Mouse (Mus musculus) forebrain, embryonic 10.5 days (tissue): ENCODE measurements around the gene Ephx3. TPM values are rescaled to one million over a fixed set of nuclear protein-coding genes. Genes with fewer than 3 reads are reported as not detected.

Experiments used
- DNase-seq: peaks from one replicate; pipeline ENCODE4 v3.0.0-alpha.2; 2017; ENCODE audit warnings: low spot score; ENCODE audit errors: extremely low spot score
- H3K27ac ChIP-seq: fragments of 300-500 bp; sonication (generic); 2 replicates; pipeline ENCODE4 v1.5.1; 2016; ENCODE audit warnings: mild to moderate bottlenecking
- H3K27me3 ChIP-seq: fragments of 300-500 bp; sonication (generic); 2 replicates; pipeline ENCODE4 v1.6.1; 2016; ENCODE audit warnings: mild to moderate bottlenecking; ENCODE audit not compliant: poor library complexity, severe bottlenecking
- H3K36me3 ChIP-seq: fragments of 300-500 bp; sonication (generic); replicated peaks from 2 replicates; pipeline ENCODE4 v1.6.1; 2016; ENCODE audit warnings: mild to moderate bottlenecking, moderate library complexity
- H3K4me1 ChIP-seq: fragments of 300-500 bp; sonication (generic); 2 replicates; pipeline ENCODE4 v1.6.1; 2016
- H3K4me3 ChIP-seq: fragments of 300-500 bp; sonication (generic); 2 replicates; pipeline ENCODE4 v1.5.1; 2016; ENCODE audit warnings: mild to moderate bottlenecking, moderate library complexity
- H3K9me3 ChIP-seq: fragments of 300-500 bp; sonication (generic); 2 replicates; pipeline ENCODE4 v1.6.1; 2016; ENCODE audit warnings: mild to moderate bottlenecking, moderate library complexity
- WGBS: fragments of 180-500 bp; shearing (Covaris S2); methylation state at CpG from one replicate; pipeline ENCODE4 v1.1.7; 2016; 5-methylcytosine and 5-hydroxymethylcytosine counted together
- polyA plus RNA-seq: library from polyadenylated mRNA; unstranded; fragments of >200 nt; fragmentation: Nextera tagmentation; extraction: Ambion mirVana; gene quantifications from 2 replicates; pipeline ENCODE4 v1.2.1, GENCODE M21; 2016

The Ephx3 gene
- polyA plus RNA-seq, 1 experiment from 2014 or later = 0.20 TPM

GRCm38 (mm10) chr17:32201086-32201485 is 11.7 kb upstream of the Ephx3 start:
- no peak for DNase-seq
- Histone ChIP-seq H3K36me3 (peaks cover 99% of the 10 kb centered on the region), H3K9me3 (no peaks in the 10 kb centered on the region), H3K4me3 (no peak overlapping the region), H3K27me3 (no peaks in the 10 kb centered on the region), H3K4me1 (no peaks in the 10 kb centered on the region), H3K27ac (0 out of 2 replicates have a peak overlapping the region, but pooled peaks have one; percentile 5)
- WGBS = 86% methylated on average over 5 of the region's 5 CpGs

GRCm38 (mm10) chr17:32199796-32200195 is 10.4 kb upstream of the Ephx3 start:
- Histone ChIP-seq H3K27me3 (no peaks in the 10 kb centered on the region), H3K4me1 (no peaks in the 10 kb centered on the region), H3K9me3 (no peaks in the 10 kb centered on the region), H3K27ac (no peak overlapping the region), H3K4me3 (no peak overlapping the region), H3K36me3 (peaks cover 97% of the 10 kb centered on the region)
- 95% methylated on average over 2 of the region's 2 CpGs for WGBS
- DNase-seq = no peak

GRCm38 (mm10) chr17:32197156-32197555 is 7.8 kb upstream of the Ephx3 start:
- H3K4me3 ChIP-seq = no peak overlapping the region
- 88% methylated on average over 14 of the region's 14 CpGs for WGBS
- H3K4me1 ChIP-seq = no peaks in the 10 kb centered on the region
- no peaks in the 10 kb centered on the region for H3K9me3 ChIP-seq
- H3K36me3 ChIP-seq = peaks cover 76% of the 10 kb centered on the region
- no peak overlapping the region for H3K27ac ChIP-seq
- no peaks in the 10 kb centered on the region for H3K27me3 ChIP-seq
- DNase-seq = no peak

GRCm38 (mm10) chr17:32195725-32196124 is 6.4 kb upstream of the Ephx3 start:
- no peak for DNase-seq
- Histone ChIP-seq H3K4me3 (no peak overlapping the region), H3K9me3 (no peaks in the 10 kb centered on the region), H3K27me3 (peaks cover under 1% of the 10 kb centered on the region; the same call in 1 of the 2 replicates), H3K4me1 (no peaks in the 10 kb centered on the region), H3K36me3 (peaks cover 62% of the 10 kb centered on the region), H3K27ac (no peak overlapping the region)
- 93% methylated on average over 5 of the region's 5 CpGs for WGBS

- Histone ChIP-seq H3K9me3 (no peaks in the 10 kb centered on the region), H3K36me3 (peaks cover 35% of the 10 kb centered on the region), H3K4me1 (peaks cover 17% of the 10 kb centered on the region), H3K27ac (no peak overlapping the region), H3K27me3 (peaks cover 27% of the 10 kb centered on the region), H3K4me3 (no peak overlapping the region)
- DNase-seq = no peak
- WGBS = 90% methylated on average over 5 of the region's 5 CpGs
These were observed 3.7 kb upstream of the Ephx3 start for GRCm38 (mm10) chr17:32193010-32193409.

GRCm38 (mm10) chr17:32189850-32190249 is 501 bp upstream of the Ephx3 start:
- 14% methylated on average over 5 of the region's 5 CpGs for WGBS
- Histone ChIP-seq H3K36me3 (0 out of 2 replicates have a peak, but pooled peaks cover 6% of the 10 kb centered on the region), H3K9me3 (no peaks in the 10 kb centered on the region), H3K27me3 (peaks cover 38% of the 10 kb centered on the region), H3K4me1 (peaks cover 17% of the 10 kb centered on the region), H3K27ac (no peak overlapping the region), H3K4me3 (peak overlapping the region; percentile 55)
- no peak for DNase-seq

- no peak overlapping the region for H3K4me3 ChIP-seq
- no peaks in the 10 kb centered on the region for H3K36me3 ChIP-seq
- H3K4me1 ChIP-seq = peaks cover 27% of the 10 kb centered on the region
- 23% methylated on average over 8 of the region's 8 CpGs for WGBS
- no peaks in the 10 kb centered on the region for H3K9me3 ChIP-seq
- H3K27ac ChIP-seq = no peak overlapping the region
- no peak for DNase-seq
- peaks cover 14% of the 10 kb centered on the region for H3K27me3 ChIP-seq
These were observed 6.3 kb downstream of the Ephx3 start for GRCm38 (mm10) chr17:32183017-32183416.

- no peaks in the 10 kb centered on the region for H3K36me3 ChIP-seq
- H3K4me3 ChIP-seq = no peak overlapping the region
- 68% methylated on average over 11 of the region's 11 CpGs for WGBS
- H3K9me3 ChIP-seq = no peaks in the 10 kb centered on the region
- peaks cover 27% of the 10 kb centered on the region for H3K4me1 ChIP-seq
- H3K27me3 ChIP-seq = peaks cover 3% of the 10 kb centered on the region; the same call in 1 of the 2 replicates
- H3K27ac ChIP-seq = peak overlapping the region; percentile 48
- no peak for DNase-seq
These were observed 9.5 kb downstream of the Ephx3 start for GRCm38 (mm10) chr17:32179621-32180491.

GRCm38 (mm10) chr17:32176919-32177318 is 12.4 kb downstream of the Ephx3 start:
- H3K4me3 ChIP-seq = no peak overlapping the region
- 90% methylated on average over 4 of the region's 4 CpGs for WGBS
- no peaks in the 10 kb centered on the region for H3K27me3 ChIP-seq

GRCm38 (mm10) chr17:32173166-32173565 is 16.2 kb downstream of the Ephx3 start:
- 71% methylated on average over 7 of the region's 7 CpGs for WGBS

More at GRCm38 (mm10) chr17:32176919-32177318, 12.4 kb downstream of the Ephx3 start:
- H3K9me3 ChIP-seq = no peaks in the 10 kb centered on the region
- H3K36me3 ChIP-seq = no peaks in the 10 kb centered on the region
- no peak for DNase-seq
- peaks cover 23% of the 10 kb centered on the region for H3K4me1 ChIP-seq
- no peak overlapping the region for H3K27ac ChIP-seq

GRCm38 (mm10) chr17:32172485-32172884 is 16.9 kb downstream of the Ephx3 start:
- peaks cover 15% of the 10 kb centered on the region for H3K4me1 ChIP-seq
- no peak for DNase-seq
- H3K9me3 ChIP-seq = no peaks in the 10 kb centered on the region
- H3K27me3 ChIP-seq = peaks cover 6% of the 10 kb centered on the region
- no peaks in the 10 kb centered on the region for H3K36me3 ChIP-seq
- H3K27ac ChIP-seq = peak overlapping the region; percentile 46; the same call in 1 of the 2 replicates
- no peak overlapping the region for H3K4me3 ChIP-seq
- 78% methylated on average over 2 of the region's 2 CpGs for WGBS

More at GRCm38 (mm10) chr17:32173166-32173565, 16.2 kb downstream of the Ephx3 start:
- no peak for DNase-seq
- Histone ChIP-seq H3K27ac (peak overlapping the region; percentile 70), H3K36me3 (no peaks in the 10 kb centered on the region), H3K4me1 (peaks cover 11% of the 10 kb centered on the region), H3K4me3 (no peak overlapping the region), H3K9me3 (no peaks in the 10 kb centered on the region), H3K27me3 (no peaks in the 10 kb centered on the region)

- 86% methylated on average over 4 of the region's 4 CpGs for WGBS
- no peaks in the 10 kb centered on the region for H3K9me3 ChIP-seq
- no peaks in the 10 kb centered on the region for H3K36me3 ChIP-seq
- peaks cover 37% of the 10 kb centered on the region for H3K4me1 ChIP-seq
- H3K4me3 ChIP-seq = no peak overlapping the region
- peaks cover 10% of the 10 kb centered on the region for H3K27me3 ChIP-seq
- no peak for DNase-seq
- H3K27ac ChIP-seq = no peak overlapping the region
These were observed 19.7 kb downstream of the Ephx3 start for GRCm38 (mm10) chr17:32169518-32170225.

- WGBS = under 1% methylated on average over 37 of the region's 39 CpGs
- DNase-seq = peak; percentile 82
- Histone ChIP-seq H3K4me3 (peak within 1 kb of the TSS; percentile 81), H3K9me3 (no peaks in the 10 kb centered on the region), H3K27me3 (peaks cover 35% of the 10 kb centered on the region), H3K27ac (peak within 1 kb of the TSS; percentile 98), H3K4me1 (peaks cover 56% of the 10 kb centered on the region), H3K36me3 (peaks cover 13% of the 10 kb centered on the region)
These were observed 22.7 kb downstream of the Ephx3 start, which contains the start of gene Notch3 for GRCm38 (mm10) chr17:32166687-32167086. TSS of gene Notch3 (minus strand) at chr17:32166852.
